Comparison of ENCODE assay signal across 8 mouse cellular contexts in the genomic region with DNA sequence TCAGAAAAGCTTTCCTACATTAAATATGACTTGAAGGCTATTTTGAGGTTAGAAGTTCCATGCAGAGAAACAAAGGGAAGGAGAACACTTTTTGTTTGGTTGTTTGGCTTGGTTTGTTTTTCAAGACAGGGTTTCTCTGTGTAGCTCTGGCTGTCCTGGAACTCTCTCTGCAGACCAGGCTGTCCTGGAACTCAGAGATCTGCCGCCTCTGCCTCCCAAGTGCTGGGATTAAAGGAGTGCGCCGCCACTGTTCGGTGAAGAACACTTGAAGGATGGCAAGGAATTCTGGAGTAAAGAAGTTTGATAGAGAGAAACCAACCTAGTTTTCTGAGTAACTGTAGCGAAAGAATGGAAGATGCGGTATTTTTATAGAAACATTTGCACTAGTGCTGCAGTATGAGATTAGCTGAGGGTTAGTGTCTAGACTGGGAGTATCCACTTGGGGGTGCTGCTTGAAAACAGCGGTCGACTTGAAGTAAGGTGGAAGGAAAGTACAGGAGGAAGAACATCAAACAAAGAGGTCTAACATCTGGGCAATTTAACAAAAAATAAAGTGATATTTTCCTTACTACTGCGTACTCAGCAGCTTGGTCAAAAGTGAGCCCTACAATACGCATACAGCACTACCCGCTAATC. TPM values are rescaled to one million over a fixed set of nuclear protein-coding genes. Genes with fewer than 3 reads are reported as not detected.
DNase-seq lines count a peak whose midpoint lies in the region; ATAC-seq and TF ChIP-seq lines count a peak whose summit lies in the region.

No protein-coding gene starts in this region.

- H3K36me3 ChIP-seq in heart, embryonic 16.5 days (ENCODE audit: control insufficient read depth, insufficient read depth): no peaks in the 10 kb centered on the region
- peaks cover 3 to 35% of the 10 kb centered on the region in 2 experiments; a peak in 3 of 4 replicates for H3K36me3 ChIP-seq in MEL (ENCODE audit: control insufficient read depth in 1 of 2, insufficient read depth in 2 of 2, low read length in 2 of 2)
- no peaks in the 10 kb centered on the region for H3K36me3 ChIP-seq in forebrain, embryonic 14.5 days (ENCODE audit: control insufficient read depth, insufficient read depth, low read length)
- H3K36me3 ChIP-seq in liver, embryonic 13.5 days: peaks cover 6% of the 10 kb centered on the region
- H3K36me3 ChIP-seq in stomach, embryonic 16.5 days (ENCODE audit: control insufficient read depth, insufficient read depth, low read length): no peaks in the 10 kb centered on the region

- peak overlapping the region; percentile 68 for H3K27ac ChIP-seq in heart, embryonic 16.5 days (ENCODE audit: low read length)
- peak overlapping the region; percentile 96 for H3K27ac ChIP-seq in MEL (ENCODE audit: control insufficient read depth, low read depth, low read length)
- 0 out of 2 replicates have a peak overlapping the region, but pooled peaks have one; percentile 82 for H3K27ac ChIP-seq in forebrain, embryonic 14.5 days (ENCODE audit: low read depth, low read length)
- H3K27ac ChIP-seq in liver, embryonic 13.5 days: peak overlapping the region; percentile 94
- H3K27ac ChIP-seq in stomach, embryonic 16.5 days (ENCODE audit: low read length): peak overlapping the region; percentile 94; the same call in 1 of the 2 replicates

- peak; percentile 74 for ATAC-seq in heart, embryonic 16.5 days (replicated peaks; ENCODE audit: extremely low read depth, insufficient read depth, low FRiP score)
- peak; percentile 83 for ATAC-seq in forebrain, embryonic 14.5 days
- ATAC-seq in liver, embryonic 13.5 days (ENCODE audit: low read depth): peak; percentile 77
- ATAC-seq in stomach, embryonic 16.5 days (ENCODE audit: insufficient read depth, low FRiP score): peak; percentile 68

- H3K4me1 ChIP-seq in heart, embryonic 16.5 days (ENCODE audit: control insufficient read depth, insufficient read depth, low read length): peaks cover 12% of the 10 kb centered on the region
- H3K4me1 ChIP-seq in MEL (ENCODE audit: control insufficient read depth in 1 of 2, insufficient read depth in 2 of 2, low read length in 2 of 2): peaks cover 11 to 34% of the 10 kb centered on the region in 2 experiments
- H3K4me1 ChIP-seq in forebrain, embryonic 14.5 days (ENCODE audit: control insufficient read depth, insufficient read depth, low read length): 0 out of 2 replicates have a peak, but pooled peaks cover 8% of the 10 kb centered on the region
- peaks cover 48% of the 10 kb centered on the region for H3K4me1 ChIP-seq in liver, embryonic 13.5 days (replicated peaks)
- H3K4me1 ChIP-seq in stomach, embryonic 16.5 days (ENCODE audit: control insufficient read depth, insufficient read depth, low read length): peaks cover 21% of the 10 kb centered on the region

- TF ChIP-seq RAD21 in MEL (IDR thresholded peaks at IDR 0.05; ENCODE audit: low read depth, low read length): peak; percentile 16; the same call in 1 of the 2 replicates

- 1% methylated on average over 11 of the region's 11 CpGs for WGBS in heart, embryonic 16.5 days
- 1% methylated on average over 11 of the region's 11 CpGs for WGBS in forebrain, embryonic 14.5 days
- WGBS in liver, embryonic 13.5 days (ENCODE audit: insufficient replicate concordance): 5% methylated on average over 11 of the region's 11 CpGs
- 2% methylated on average over 11 of the region's 11 CpGs for WGBS in stomach, embryonic 16.5 days

- DNase-seq in heart, postnatal 4 days: no peak
- no peak for DNase-seq in MEL (ENCODE audit: low read depth, low spot score)
- no peak for DNase-seq in forebrain, embryonic 14.5 days (ENCODE audit: low spot score)
- DNase-seq in liver, embryonic 13.5 days: no peak
- DNase-seq in adrenal gland, adult 8-10 months: no peak
- DNase-seq in cerebellum, adult 11-12 months: no peak

- H3K79me2 ChIP-seq in MEL (ENCODE audit: control insufficient read depth, insufficient read depth, low read length, poor library complexity): peaks cover 45% of the 10 kb centered on the region

- H3K4me2 ChIP-seq in heart, embryonic 16.5 days (ENCODE audit: low read depth, low read length): peak overlapping the region; percentile 56
- H3K4me2 ChIP-seq in forebrain, embryonic 14.5 days (ENCODE audit: low read length): peak overlapping the region; percentile 88
- H3K4me2 ChIP-seq in liver, embryonic 13.5 days: peak overlapping the region; percentile 98
- peak overlapping the region; percentile 45 for H3K4me2 ChIP-seq in stomach, embryonic 16.5 days (ENCODE audit: low read depth, low read length)

- H3K9me3 ChIP-seq in heart, embryonic 16.5 days (replicated peaks; ENCODE audit: control insufficient read depth, low read length): no peaks in the 10 kb centered on the region
- H3K9me3 ChIP-seq in MEL (replicated peaks; ENCODE audit: insufficient read depth, low read length): no peaks in the 10 kb centered on the region
- no peaks in the 10 kb centered on the region for H3K9me3 ChIP-seq in forebrain, embryonic 14.5 days (replicated peaks; ENCODE audit: control insufficient read depth, low read length)
- 0 out of 2 replicates have a peak, but pooled peaks cover 4% of the 10 kb centered on the region for H3K9me3 ChIP-seq in liver, embryonic 13.5 days (replicated peaks)
- no peaks in the 10 kb centered on the region for H3K9me3 ChIP-seq in stomach, embryonic 16.5 days (replicated peaks; ENCODE audit: control insufficient read depth, low read length)

- peak; percentile 54 to 72 (median 63) for TF ChIP-seq CTCF in MEL (IDR thresholded peaks at IDR 0.05 in 2 of 3, conservative IDR thresholded peaks at IDR 0.05 in 1 of 3; ENCODE audit: control insufficient read depth in 1 of 3, insufficient read depth in 1 of 3, low read depth in 2 of 3, low read length in 3 of 3, poor library complexity in 1 of 3, severe bottlenecking in 1 of 3)

- TF ChIP-seq EP300 in MEL (IDR thresholded peaks at IDR 0.05; ENCODE audit: low read depth in 1 of 2, low read length in 2 of 2): no peak

- H3K9ac ChIP-seq in heart, embryonic 16.5 days (ENCODE audit: low read length): peak overlapping the region; percentile 61
- peak overlapping the region; percentile 100 for H3K9ac ChIP-seq in MEL (ENCODE audit: control insufficient read depth, low read depth, low read length, poor library complexity, severe bottlenecking)
- peak overlapping the region; percentile 1; the same call in 1 of the 2 replicates for H3K9ac ChIP-seq in forebrain, embryonic 14.5 days (ENCODE audit: low read length)
- H3K9ac ChIP-seq in liver, embryonic 13.5 days: peak overlapping the region; percentile 95
- H3K9ac ChIP-seq in stomach, embryonic 16.5 days (ENCODE audit: low read length): peak overlapping the region; percentile 51; the same call in 1 of the 2 replicates

- H3K27me3 ChIP-seq in heart, embryonic 16.5 days (ENCODE audit: control insufficient read depth, insufficient read depth, low read length): no peaks in the 10 kb centered on the region
- H3K27me3 ChIP-seq in MEL (ENCODE audit: control insufficient read depth in 1 of 2, insufficient read depth in 2 of 2, low read length in 2 of 2): no peaks in the 10 kb centered on the region
- no peaks in the 10 kb centered on the region for H3K27me3 ChIP-seq in forebrain, embryonic 14.5 days (replicated peaks; ENCODE audit: control insufficient read depth, insufficient read depth, low read length)
- no peaks in the 10 kb centered on the region for H3K27me3 ChIP-seq in liver, embryonic 13.5 days
- no peaks in the 10 kb centered on the region for H3K27me3 ChIP-seq in stomach, embryonic 16.5 days (ENCODE audit: control insufficient read depth, insufficient read depth, low read length)

- H3K4me3 ChIP-seq in heart, embryonic 16.5 days (ENCODE audit: low read length): peak overlapping the region; percentile 80
- peak overlapping the region; percentile 61 to 99 for H3K4me3 ChIP-seq in MEL (ENCODE audit: control insufficient read depth in 1 of 2, insufficient read depth in 1 of 2, low read depth in 2 of 2, low read length in 2 of 2)
- peak overlapping the region; percentile 95 for H3K4me3 ChIP-seq in forebrain, embryonic 14.5 days (ENCODE audit: low read depth, low read length)
- peak overlapping the region; percentile 94 for H3K4me3 ChIP-seq in liver, embryonic 13.5 days (replicated peaks)
- peak overlapping the region; percentile 68 for H3K4me3 ChIP-seq in stomach, embryonic 16.5 days (replicated peaks; ENCODE audit: low read length)

- no peak for TF ChIP-seq POLR2A in MEL (IDR thresholded peaks at IDR 0.05; ENCODE audit: control insufficient read depth in 1 of 2, insufficient read depth in 1 of 2, low read depth in 1 of 2, low read length in 2 of 2, poor library complexity in 1 of 2)

RNA-seq across cellular contexts. Expression of gene Ldb1, which starts 10.9 kb away (rescaled TPM):
- polyA plus RNA-seq in heart, embryonic 16.5 days (2015; fragmentation: Nextera tagmentation; extraction: Ambion mirVana): 68.0 and 81.9 TPM in 2 replicates
- total RNA-seq in heart, postnatal 4 days (2021): 10 to 100 TPM; 76.3 to 81.5 TPM
- 299 and 357 TPM in 2 replicates for total RNA-seq in MEL (2012; rRNA removed)
- 100 to 1,000 TPM; 632 to 842 TPM for polyA plus RNA-seq in MEL (2012; ENCODE audit: insufficient read depth in 1 of 2, insufficient read length in 2 of 2, low read depth in 1 of 2, low replicate concordance in 2 of 2, missing spikeins in 1 of 2)
- polyA plus RNA-seq in forebrain, embryonic 14.5 days (2014; fragmentation: Nextera tagmentation; extraction: Ambion mirVana): 107 and 116 TPM in 2 replicates
- 31.9 and 34.9 TPM in 2 replicates for polyA plus RNA-seq in liver, embryonic 13.5 days (2015; fragmentation: Nextera tagmentation; extraction: Ambion mirVana)
- polyA plus RNA-seq in stomach, embryonic 16.5 days (2015; fragmentation: Nextera tagmentation; extraction: Ambion mirVana): 37.4 and 41.4 TPM in 2 replicates
- 100 to 1,000 TPM in 2 of 4 experiments, 10 to 100 TPM in 2; 55.5 to 115 (median 89.6) TPM for total RNA-seq in adrenal gland, adult 8-10 months (2022)

RNA-seq across cellular contexts. Expression of gene Pprc1, which starts 11.2 kb away (rescaled TPM):
- polyA plus RNA-seq in heart, embryonic 16.5 days (2015; fragmentation: Nextera tagmentation; extraction: Ambion mirVana): 19.3 and 22.4 TPM in 2 replicates
- total RNA-seq in heart, postnatal 4 days (2021): 10 to 100 TPM; 31.4 to 35.1 TPM
- 39.3 and 41.9 TPM in 2 replicates for total RNA-seq in MEL (2012; rRNA removed)
- polyA plus RNA-seq in MEL (2012; ENCODE audit: insufficient read depth in 1 of 2, insufficient read length in 2 of 2, low read depth in 1 of 2, low replicate concordance in 2 of 2, missing spikeins in 1 of 2): 100 to 1,000 TPM in 1 of 2 experiments, 10 to 100 TPM in 1; 27.8 to 135 TPM
- 24.1 and 29.8 TPM in 2 replicates for polyA plus RNA-seq in forebrain, embryonic 14.5 days (2014; fragmentation: Nextera tagmentation; extraction: Ambion mirVana)
- polyA plus RNA-seq in liver, embryonic 13.5 days (2015; fragmentation: Nextera tagmentation; extraction: Ambion mirVana): 19.5 and 23.8 TPM in 2 replicates
- polyA plus RNA-seq in stomach, embryonic 16.5 days (2015; fragmentation: Nextera tagmentation; extraction: Ambion mirVana): 26.2 and 30.3 TPM in 2 replicates
- 10 to 100 TPM; 27.8 to 37.8 (median 34.3) TPM for total RNA-seq in adrenal gland, adult 8-10 months (2022)

RNA-seq across cellular contexts. Expression of gene Nolc1, which starts 19.8 kb away (rescaled TPM):
- 42.5 and 53.8 TPM in 2 replicates for polyA plus RNA-seq in heart, embryonic 16.5 days (2015; fragmentation: Nextera tagmentation; extraction: Ambion mirVana)
- total RNA-seq in heart, postnatal 4 days (2021): 10 to 100 TPM; 31.4 to 32.0 TPM
- 276 and 294 TPM in 2 replicates for total RNA-seq in MEL (2012; rRNA removed)
- 100 to 1,000 TPM; 213 to 753 TPM for polyA plus RNA-seq in MEL (2012; ENCODE audit: insufficient read depth in 1 of 2, insufficient read length in 2 of 2, low read depth in 1 of 2, low replicate concordance in 2 of 2, missing spikeins in 1 of 2)
- 67.2 and 73.6 TPM in 2 replicates for polyA plus RNA-seq in forebrain, embryonic 14.5 days (2014; fragmentation: Nextera tagmentation; extraction: Ambion mirVana)
- polyA plus RNA-seq in liver, embryonic 13.5 days (2015; fragmentation: Nextera tagmentation; extraction: Ambion mirVana): 105 and 118 TPM in 2 replicates
- polyA plus RNA-seq in stomach, embryonic 16.5 days (2015; fragmentation: Nextera tagmentation; extraction: Ambion mirVana): 72.7 and 79.8 TPM in 2 replicates
- total RNA-seq in adrenal gland, adult 8-10 months (2022): 10 to 100 TPM; 43.3 to 47.8 (median 45.5) TPM

RNA-seq across cellular contexts. Expression of gene Hps6, which starts 52.6 kb away (rescaled TPM):
- 7.4 and 8.5 TPM in 2 replicates for polyA plus RNA-seq in heart, embryonic 16.5 days (2015; fragmentation: Nextera tagmentation; extraction: Ambion mirVana)
- 1 to 10 TPM; 5.6 to 5.8 TPM for total RNA-seq in heart, postnatal 4 days (2021)
- 11.4 and 11.5 TPM in 2 replicates for total RNA-seq in MEL (2012; rRNA removed)
- 10 to 100 TPM in 1 of 2 experiments, not detected in 1; 13.2 TPM for polyA plus RNA-seq in MEL (2012; ENCODE audit: insufficient read depth in 1 of 2, insufficient read length in 2 of 2, low read depth in 1 of 2, low replicate concordance in 2 of 2, missing spikeins in 1 of 2)
- 0.98 and 1.4 TPM in 2 replicates for polyA plus RNA-seq in forebrain, embryonic 14.5 days (2014; fragmentation: Nextera tagmentation; extraction: Ambion mirVana)
- polyA plus RNA-seq in liver, embryonic 13.5 days (2015; fragmentation: Nextera tagmentation; extraction: Ambion mirVana): 2.7 and 2.9 TPM in 2 replicates
- polyA plus RNA-seq in stomach, embryonic 16.5 days (2015; fragmentation: Nextera tagmentation; extraction: Ambion mirVana): 8.5 and 9.0 TPM in 2 replicates
- total RNA-seq in adrenal gland, adult 8-10 months (2022): 10 to 100 TPM; 13.0 to 25.3 (median 19.9) TPM

RNA-seq across cellular contexts. Expression of gene Armh3, which starts 57.6 kb away (rescaled TPM):
- 14.8 and 15.3 TPM in 2 replicates for polyA plus RNA-seq in heart, embryonic 16.5 days (2015; fragmentation: Nextera tagmentation; extraction: Ambion mirVana)
- total RNA-seq in heart, postnatal 4 days (2021): 10 to 100 TPM; 14.8 to 16.9 TPM
- 4.1 TPM in 2 replicates for total RNA-seq in MEL (2012; rRNA removed)
- 10 to 100 TPM in 1 of 2 experiments, not detected in 1; 10.8 TPM for polyA plus RNA-seq in MEL (2012; ENCODE audit: insufficient read depth in 1 of 2, insufficient read length in 2 of 2, low read depth in 1 of 2, low replicate concordance in 2 of 2, missing spikeins in 1 of 2)
- polyA plus RNA-seq in forebrain, embryonic 14.5 days (2014; fragmentation: Nextera tagmentation; extraction: Ambion mirVana): 17.0 and 19.4 TPM in 2 replicates
- 4.3 and 5.6 TPM in 2 replicates for polyA plus RNA-seq in liver, embryonic 13.5 days (2015; fragmentation: Nextera tagmentation; extraction: Ambion mirVana)
- polyA plus RNA-seq in stomach, embryonic 16.5 days (2015; fragmentation: Nextera tagmentation; extraction: Ambion mirVana): 15.4 and 17.7 TPM in 2 replicates
- 10 to 100 TPM; 19.0 to 27.7 (median 20.8) TPM for total RNA-seq in adrenal gland, adult 8-10 months (2022)

Comparison
In these comparisons a context has a peak if more than half of its experiments do, and no peak if none do; other contexts are left out.
1. H3K4me2 ChIP-seq: peak in every context shown above with its lines; median percentile 98 in liver, embryonic 13.5 days; 88 in forebrain, embryonic 14.5 days; 56 in heart, embryonic 16.5 days; 45 in stomach, embryonic 16.5 days.
2. H3K9ac ChIP-seq: peak in every context shown above with its lines; median percentile 100 in MEL; 95 in liver, embryonic 13.5 days; 61 in heart, embryonic 16.5 days; 51 in stomach, embryonic 16.5 days; 1 in forebrain, embryonic 14.5 days.